Mouse (Mus musculus) lung, adult 2 months (tissue): ENCODE measurements around the gene Tulp3.

ENCODE experiments used
- CTCF ChIP-seq: fragments of 200-500 bp; IDR thresholded peaks from 2 replicates; pipeline ENCODE4 v1.5.1; 2011; ENCODE audit warnings: mild to moderate bottlenecking, low read length, control low read depth; ENCODE audit not compliant: insufficient read depth
- POLR2A ChIP-seq: fragments of 200-500 bp; IDR thresholded peaks from 2 replicates; pipeline ENCODE4 v1.6.1; 2011; ENCODE audit warnings: low read depth, mild to moderate bottlenecking, control low read depth, low read length, borderline replicate concordance; ENCODE audit errors: extremely low read depth

GRCm38 (mm10) chr6:128355726-128356416 is at the start of gene Tulp3:
- TF ChIP-seq CTCF (no peak), POLR2A (peak; percentile 55; the same call in 1 of the 2 replicates)
